8 mouse cellular contexts compared by ENCODE assay signal in genomic region chr9:108412221-108412620, GRCm38 (mm10). TPM values are rescaled to one million over a fixed set of nuclear protein-coding genes. Genes with fewer than 3 reads are reported as not detected.
DNase-seq lines count a peak whose midpoint lies in the region; ATAC-seq and TF ChIP-seq lines count a peak whose summit lies in the region.
"Had no signal": no experiment of that assay in that cellular context is flagged by ENCODE, and none has a peak within 500 bp of the region (broad histone marks: within the 10 kb centered on the region; RNA-seq: fewer than 3 reads in every experiment).

No protein-coding gene starts in this region.

- in situ Hi-C loops in Patski (cut with MboI; ENCODE audit: low pct_unique_long_range_greater_than_20kb), result loop anchor here (5.0 kb wide), 1 partner anchor 115 kb away; the partner anchor contains the start of gene Amt

- POLR2A ChIA-PET in Patski (lab: Charles Lee), result no interaction called here

- H3K9ac ChIP-seq in hindbrain, postnatal 0 days (replicated peaks; ENCODE audit: low read length), result no peak overlapping the region
- H3K9ac ChIP-seq in hindbrain, embryonic 12.5 days, result no peak overlapping the region

- peak; percentile 12 for DNase-seq in hindbrain, postnatal 0 days (ENCODE audit: low spot score)
- DNase-seq in B cell, adult 2 months, result peak; percentile 18 to 23
- DNase-seq in Patski (ENCODE audit: low read depth, low spot score), result no peak
- peak; percentile 42 to 76 for DNase-seq in kidney, postnatal 36 days
- no peak for DNase-seq in layer of hippocampus, adult 9-10 months (ENCODE audit: low spot score)

- 88% methylated on average over 1 of the region's 1 CpGs for WGBS in hindbrain, postnatal 0 days
- 93% methylated on average over 1 of the region's 1 CpGs for WGBS in hindbrain, embryonic 12.5 days

- H3K4me3 ChIP-seq in hindbrain, postnatal 0 days (ENCODE audit: low read length), result no peak overlapping the region
- no peak overlapping the region for H3K4me3 ChIP-seq in hindbrain, embryonic 12.5 days

- H3K4me1 ChIP-seq in hindbrain, postnatal 0 days (ENCODE audit: insufficient read depth, low read length), result no peaks in the 10 kb centered on the region
- no peaks in the 10 kb centered on the region for H3K4me1 ChIP-seq in hindbrain, embryonic 12.5 days

- H3K27ac ChIP-seq in hindbrain, postnatal 0 days, result no peak overlapping the region
- H3K27ac ChIP-seq in hindbrain, embryonic 12.5 days, result no peak overlapping the region

- H3K4me2 ChIP-seq in hindbrain, postnatal 0 days (ENCODE audit: low read depth, low read length), result no peak overlapping the region
- no peak overlapping the region for H3K4me2 ChIP-seq in hindbrain, embryonic 12.5 days (replicated peaks)

- no peaks in the 10 kb centered on the region for H3K36me3 ChIP-seq in hindbrain, postnatal 0 days (ENCODE audit: insufficient read depth, low read length)
- no peaks in the 10 kb centered on the region for H3K36me3 ChIP-seq in hindbrain, embryonic 12.5 days

- peak; percentile 54 for TF ChIP-seq CTCF in hindbrain, postnatal 0 days (IDR thresholded peaks at IDR 0.05; ENCODE audit: low read depth)
- TF ChIP-seq CTCF in Patski (IDR thresholded peaks at IDR 0.05), result peak; percentile 66

- CTCF ChIA-PET in Patski (lab: Charles Lee), result interaction anchor here (0.6 to 1.4 kb wide), 4 partner anchors 9 to 119 kb away, joined by 3 read pairs; no protein-coding TSS in a partner anchor

- no peaks in the 10 kb centered on the region for H3K9me3 ChIP-seq in hindbrain, postnatal 0 days (ENCODE audit: low read length)
- no peaks in the 10 kb centered on the region for H3K9me3 ChIP-seq in hindbrain, embryonic 12.5 days (replicated peaks)

- H3K27me3 ChIP-seq in hindbrain, postnatal 0 days (ENCODE audit: insufficient read depth, low read length), result no peaks in the 10 kb centered on the region
- no peaks in the 10 kb centered on the region for H3K27me3 ChIP-seq in hindbrain, embryonic 12.5 days
- H3K27me3 ChIP-seq in Patski, result peaks cover 17% of the 10 kb centered on the region

- ATAC-seq in hindbrain, postnatal 0 days, result no peak
- ATAC-seq in hindbrain, embryonic 12.5 days (ENCODE audit: low FRiP score), result no peak
- ATAC-seq in Patski, result no peak
- no peak for ATAC-seq in inflammation-experienced regulatory T-cells, adult 6 months

RNA-seq across cellular contexts. Expression of gene Ccdc36, which starts 16.1 kb away (rescaled TPM):
- 0.97 and 1.2 TPM in 2 replicates for total RNA-seq in hindbrain, postnatal 0 days (2014; rRNA removed)
- 1.7 TPM in 2 replicates for polyA plus RNA-seq in hindbrain, postnatal 0 days (2015; fragmentation: Nextera tagmentation; extraction: Ambion mirVana)
- 1.2 and 1.3 TPM in 2 replicates for polyA plus RNA-seq in hindbrain, embryonic 12.5 days (2016; fragmentation: Nextera tagmentation; extraction: Ambion mirVana)
- not detected for polyA plus RNA-seq in Patski (2021)
- not detected for polyA plus RNA-seq in inflammation-experienced regulatory T-cells, adult 6 months (2017; shearing (Covaris generic))

RNA-seq across cellular contexts. Expression of gene 1700102P08Rik, which starts 19.6 kb away (rescaled TPM):
- total RNA-seq in hindbrain, postnatal 0 days (2014; rRNA removed), result 0.43 and 2.8 TPM in 2 replicates
- 0.61 and 0.81 TPM in 2 replicates for polyA plus RNA-seq in hindbrain, postnatal 0 days (2015; fragmentation: Nextera tagmentation; extraction: Ambion mirVana)
- 1.7 and 2.5 TPM in 2 replicates for polyA plus RNA-seq in hindbrain, embryonic 12.5 days (2016; fragmentation: Nextera tagmentation; extraction: Ambion mirVana)
- polyA plus RNA-seq in Patski (2021), result 0.82 TPM
- polyA plus RNA-seq in inflammation-experienced regulatory T-cells, adult 6 months (2017; shearing (Covaris generic)), result 1 to 10 TPM in 2 of 3 experiments, under 1 TPM in 1; 0.78 to 2.2 (median 1.0) TPM

RNA-seq across cellular contexts. Expression of gene BC048562, which starts 24.1 kb away (rescaled TPM):
- total RNA-seq in hindbrain, postnatal 0 days (2014; rRNA removed), result not detected in 2 replicates
- polyA plus RNA-seq in hindbrain, postnatal 0 days (2015; fragmentation: Nextera tagmentation; extraction: Ambion mirVana), result not detected in 2 replicates
- polyA plus RNA-seq in hindbrain, embryonic 12.5 days (2016; fragmentation: Nextera tagmentation; extraction: Ambion mirVana), result not detected in 2 replicates
- polyA plus RNA-seq in Patski (2021), result not detected
- not detected for polyA plus RNA-seq in inflammation-experienced regulatory T-cells, adult 6 months (2017; shearing (Covaris generic))
- total RNA-seq: hematopoietic stem cell, adult 5-6 weeks had no signal

RNA-seq across cellular contexts. Expression of gene Ccdc71, which starts 48.1 kb away (rescaled TPM):
- total RNA-seq in hindbrain, postnatal 0 days (2014; rRNA removed), result 32.9 and 37.2 TPM in 2 replicates
- polyA plus RNA-seq in hindbrain, postnatal 0 days (2015; fragmentation: Nextera tagmentation; extraction: Ambion mirVana), result 46.9 and 55.9 TPM in 2 replicates
- 47.2 and 49.7 TPM in 2 replicates for polyA plus RNA-seq in hindbrain, embryonic 12.5 days (2016; fragmentation: Nextera tagmentation; extraction: Ambion mirVana)
- polyA plus RNA-seq in Patski (2021), result 33.0 TPM
- polyA plus RNA-seq in inflammation-experienced regulatory T-cells, adult 6 months (2017; shearing (Covaris generic)), result 10 to 100 TPM; 22.9 to 28.1 (median 27.5) TPM

RNA-seq across cellular contexts. Expression of gene Klhdc8b, which starts 49.2 kb away (rescaled TPM):
- total RNA-seq in hindbrain, postnatal 0 days (2014; rRNA removed), result 62.6 and 72.8 TPM in 2 replicates
- polyA plus RNA-seq in hindbrain, postnatal 0 days (2015; fragmentation: Nextera tagmentation; extraction: Ambion mirVana), result 44.9 and 46.5 TPM in 2 replicates
- 57.7 and 57.9 TPM in 2 replicates for polyA plus RNA-seq in hindbrain, embryonic 12.5 days (2016; fragmentation: Nextera tagmentation; extraction: Ambion mirVana)
- polyA plus RNA-seq in Patski (2021), result 20.8 TPM
- 1 to 10 TPM in 2 of 3 experiments, under 1 TPM in 1; 0.94 to 1.9 (median 1.6) TPM for polyA plus RNA-seq in inflammation-experienced regulatory T-cells, adult 6 months (2017; shearing (Covaris generic))

Comparison
In these comparisons a context has a peak if more than half of its experiments do, and no peak if none do; other contexts are left out.
1. DNase-seq: peak in hindbrain, postnatal 0 days (single experiment), B cell, adult 2 months (2 of 2) and kidney, postnatal 36 days (2 of 2); none in Patski (single experiment) and layer of hippocampus, adult 9-10 months (single experiment).